Mouse (Mus musculus) intestine, postnatal 0 days (tissue): ENCODE measurements around the gene Rnf224. TPM values are rescaled to one million over a fixed set of nuclear protein-coding genes. Genes with fewer than 3 reads are reported as not detected.

Source experiments
- ATAC-seq: fragments of 200-750 bp; cut with Nextera tagmentation; 2 replicates; pipeline ENCODE4 v1.8.0; 2017; ENCODE audit warnings: mild to moderate bottlenecking, moderate TSS enrichment, moderate library complexity
- H3K27ac ChIP-seq: fragments of 300-500 bp; sonication (generic); 2 replicates; pipeline ENCODE4 v1.5.1; 2014; ENCODE audit warnings: mild to moderate bottlenecking, low read depth, low read length, moderate library complexity
- H3K27me3 ChIP-seq: fragments of 300-500 bp; sonication (generic); replicated peaks from 2 replicates; pipeline ENCODE4 v1.6.1; 2014; ENCODE audit warnings: low read length, mixed read lengths; ENCODE audit not compliant: control insufficient read depth, insufficient read depth
- H3K36me3 ChIP-seq: fragments of 300-500 bp; sonication (generic); 2 replicates; pipeline ENCODE4 v1.6.1; 2014; ENCODE audit warnings: mild to moderate bottlenecking, moderate library complexity; ENCODE audit not compliant: control insufficient read depth, insufficient read depth
- H3K4me1 ChIP-seq: fragments of 300-500 bp; sonication (generic); replicated peaks from 2 replicates; pipeline ENCODE4 v1.6.1; 2014; ENCODE audit warnings: antibody characterized with exemption, low read length, mixed read lengths; ENCODE audit not compliant: control insufficient read depth, insufficient read depth
- H3K4me2 ChIP-seq: fragments of 300-500 bp; sonication (generic); replicated peaks from 2 replicates; pipeline ENCODE4 v1.6.1; 2014; ENCODE audit warnings: low read depth, mild to moderate bottlenecking, moderate library complexity
- H3K4me3 ChIP-seq: fragments of 300-500 bp; sonication (generic); 2 replicates; pipeline ENCODE4 v1.5.1; 2014; ENCODE audit warnings: low read depth, low read length
- H3K9ac ChIP-seq: fragments of 300-500 bp; sonication (generic); 2 replicates; pipeline ENCODE4 v1.6.1; 2014; ENCODE audit warnings: mild to moderate bottlenecking, low read depth, low read length
- H3K9me3 ChIP-seq: fragments of 300-500 bp; sonication (generic); 2 replicates; pipeline ENCODE4 v1.6.1; 2016; ENCODE audit warnings: mixed run types; ENCODE audit not compliant: control insufficient read depth
- CTCF ChIP-seq: sonication (generic); IDR thresholded peaks from 2 replicates; pipeline ENCODE4 v1.5.1; 2016; ENCODE audit warnings: low read depth, mild to moderate bottlenecking, control low read depth, antibody characterized with exemption, moderate library complexity
- WGBS: fragments of 180-500 bp; shearing (Covaris S2); extraction: QIAGEN DNeasy Blood & Tissue Kit; methylation state at CpG from one replicate; pipeline ENCODE4 v1.1.7; 2014; 5-methylcytosine and 5-hydroxymethylcytosine counted together
- polyA plus RNA-seq: library from polyadenylated mRNA; unstranded; fragments of >200 nt; fragmentation: Nextera tagmentation; extraction: Ambion mirVana; gene quantifications from 2 replicates; pipeline ENCODE4 v1.2.1, GENCODE M21; 2015

Rnf224 gene
- polyA plus RNA-seq, 1 experiment from 2014 or later: 0.09 TPM

- H3K4me3 ChIP-seq: no peak overlapping the region
- peak overlapping the region; percentile 28; the same call in 1 of the 2 replicates for H3K27ac ChIP-seq
- no peaks in the 10 kb centered on the region for H3K36me3 ChIP-seq
- no peaks in the 10 kb centered on the region for H3K9me3 ChIP-seq
- H3K9ac ChIP-seq: no peak overlapping the region
- TF ChIP-seq CTCF: no peak
- ATAC-seq: no peak
- peaks cover 18% of the 10 kb centered on the region for H3K4me1 ChIP-seq
- 0 out of 2 replicates have a peak, but pooled peaks cover 3% of the 10 kb centered on the region for H3K27me3 ChIP-seq
- no peak overlapping the region for H3K4me2 ChIP-seq
Observed at GRCm38 (mm10) chr2:25238106-25238505, 1.5 kb upstream of the Rnf224 start.

DNA sequence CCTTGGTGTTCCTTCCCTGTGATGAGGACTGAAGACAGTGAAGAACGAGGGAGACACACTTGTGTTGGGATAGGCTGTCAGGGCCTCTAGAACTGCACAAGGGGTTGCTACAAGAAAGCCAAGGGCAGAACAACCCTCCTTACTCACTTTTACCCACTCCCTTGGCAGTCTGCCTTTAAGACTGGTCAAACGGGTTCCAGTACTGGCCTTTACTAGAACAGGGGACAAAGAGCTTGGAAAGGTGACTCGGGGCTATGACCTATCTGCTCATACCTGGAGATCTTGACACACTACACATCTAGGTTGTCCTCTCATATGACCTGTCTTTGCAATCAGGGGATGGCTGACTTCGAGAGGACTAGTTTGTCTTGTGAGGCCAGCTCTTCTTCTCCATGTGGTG is 935 bp upstream of the Rnf224 start:
- Histone ChIP-seq H3K4me2 (no peak overlapping the region), H3K4me3 (no peak overlapping the region), H3K9ac (no peak overlapping the region), H3K36me3 (no peaks in the 10 kb centered on the region), H3K27ac (peak overlapping the region; percentile 28; the same call in 1 of the 2 replicates), H3K9me3 (no peaks in the 10 kb centered on the region), H3K27me3 (0 out of 2 replicates have a peak, but pooled peaks cover 3% of the 10 kb centered on the region), H3K4me1 (peaks cover 18% of the 10 kb centered on the region)
- no peak for TF ChIP-seq CTCF
- WGBS: 33% methylated on average over 4 of the region's 4 CpGs
- ATAC-seq: no peak

GRCm38 (mm10) chr2:25234551-25235220 is 1.9 kb downstream of the Rnf224 start:
- H3K27ac ChIP-seq: peak overlapping the region; percentile 90
- H3K4me1 ChIP-seq: peaks cover 9% of the 10 kb centered on the region
- H3K9ac ChIP-seq: no peak overlapping the region; the same call in 1 of the 2 replicates
- WGBS: 39% methylated on average over 5 of the region's 5 CpGs
- ATAC-seq: peak; percentile 83
- peak overlapping the region; percentile 51 for H3K4me2 ChIP-seq
- H3K27me3 ChIP-seq: no peaks in the 10 kb centered on the region
- no peaks in the 10 kb centered on the region for H3K36me3 ChIP-seq
- H3K4me3 ChIP-seq: no peak overlapping the region
- H3K9me3 ChIP-seq: no peaks in the 10 kb centered on the region
- TF ChIP-seq CTCF: no peak

GRCm38 (mm10) chr2:25234050-25234449 is 2.5 kb downstream of the Rnf224 start, which contains the start of gene Slc34a3:
TSS of gene Slc34a3 (minus strand) at chr2:25234364.
- H3K27ac ChIP-seq: peak within 1 kb of the TSS; percentile 90
- no peak within 1 kb of the TSS; the same call in 1 of the 2 replicates for H3K9ac ChIP-seq
- peaks cover 11% of the 10 kb centered on the region for H3K4me1 ChIP-seq
- H3K9me3 ChIP-seq: no peaks in the 10 kb centered on the region
- no peak within 1 kb of the TSS for H3K4me3 ChIP-seq
- peak within 1 kb of the TSS; percentile 51 for H3K4me2 ChIP-seq
- no peaks in the 10 kb centered on the region for H3K36me3 ChIP-seq
- TF ChIP-seq CTCF: no peak
- H3K27me3 ChIP-seq: no peaks in the 10 kb centered on the region
- ATAC-seq: peak; percentile 50
- 43% methylated on average over 3 of the region's 3 CpGs for whole genome bisulfite sequencing

DNA sequence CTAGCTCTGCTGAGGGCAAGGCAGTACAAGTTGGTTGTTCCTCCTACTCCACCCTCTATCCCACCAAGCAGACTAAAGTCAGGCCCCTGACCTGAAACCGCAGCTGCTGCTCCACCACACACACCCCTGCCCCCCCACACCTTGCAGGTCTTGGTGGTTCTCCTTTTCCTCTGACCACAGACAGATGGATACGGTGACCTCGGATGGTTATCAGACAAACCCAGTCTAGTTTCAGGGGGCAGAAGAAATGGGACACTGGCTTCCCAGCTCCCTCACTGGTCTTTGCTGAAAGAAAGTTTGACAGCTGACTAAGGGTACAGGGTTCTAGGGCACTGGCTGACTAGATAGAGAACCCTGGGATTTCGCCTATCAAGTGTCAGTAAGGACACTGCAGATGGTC is 3.2 kb downstream of the Rnf224 start:
- no peak for TF ChIP-seq CTCF
- no peak overlapping the region for H3K9ac ChIP-seq
- H3K36me3 ChIP-seq: no peaks in the 10 kb centered on the region
- H3K4me1 ChIP-seq: peaks cover 15% of the 10 kb centered on the region
- ATAC-seq: no peak
- no peak overlapping the region for H3K4me3 ChIP-seq
- H3K27me3 ChIP-seq: no peaks in the 10 kb centered on the region
- WGBS: 56% methylated on average over 4 of the region's 4 CpGs
- H3K4me2 ChIP-seq: peak overlapping the region; percentile 51
- H3K27ac ChIP-seq: peak overlapping the region; percentile 90
- no peaks in the 10 kb centered on the region for H3K9me3 ChIP-seq

DNA sequence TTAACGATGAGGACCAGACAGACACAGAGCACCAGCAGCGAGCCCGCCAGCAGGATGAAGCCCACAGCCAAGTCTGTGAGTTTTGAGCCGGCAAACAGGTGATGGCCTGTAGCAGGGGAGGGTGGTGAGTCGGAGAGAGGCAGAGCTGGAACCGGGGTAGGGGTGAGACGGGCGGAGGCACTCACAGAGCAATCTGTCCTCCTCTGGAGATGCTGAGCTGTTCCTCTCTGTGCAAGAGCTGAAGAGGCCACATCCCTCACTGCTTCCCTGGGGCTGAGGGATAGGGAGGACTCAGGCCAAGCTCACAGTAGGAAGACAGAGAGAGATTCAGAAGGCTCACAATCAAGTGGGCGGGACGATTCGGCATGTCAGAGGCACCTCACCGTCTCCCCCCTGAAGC is 5.5 kb downstream of the Rnf224 start:
- no peak overlapping the region for H3K4me3 ChIP-seq
- H3K36me3 ChIP-seq: no peaks in the 10 kb centered on the region
- WGBS: 64% methylated on average over 12 of the region's 12 CpGs
- no peak overlapping the region for H3K27ac ChIP-seq
- no peak overlapping the region for H3K9ac ChIP-seq
- TF ChIP-seq CTCF: no peak
- H3K9me3 ChIP-seq: no peaks in the 10 kb centered on the region
- peaks cover 15% of the 10 kb centered on the region for H3K4me1 ChIP-seq
- ATAC-seq: no peak
- H3K4me2 ChIP-seq: no peak overlapping the region
- no peaks in the 10 kb centered on the region for H3K27me3 ChIP-seq
